Mouse (Mus musculus) kidney, adult 10 weeks (tissue): ENCODE measurements around the gene Dnm1. TPM values are rescaled to one million over a fixed set of nuclear protein-coding genes. Genes with fewer than 3 reads are reported as not detected.

Source experiments
- polyA plus RNA-seq: library from polyadenylated mRNA; stranded (reverse); fragments of 350-450 nt; fragmentation: Illumina TruSeq; extraction: RNeasy Lipid Tissue Mini Kit (QIAGEN cat#74804); gene quantifications from one replicate; pipeline ENCODE4 v1.2.3, GENCODE M21; 2014; ENCODE audit warnings: low read depth, low replicate concordance

The Dnm1 gene
- 0.40 TPM for polyA plus RNA-seq

DNA sequence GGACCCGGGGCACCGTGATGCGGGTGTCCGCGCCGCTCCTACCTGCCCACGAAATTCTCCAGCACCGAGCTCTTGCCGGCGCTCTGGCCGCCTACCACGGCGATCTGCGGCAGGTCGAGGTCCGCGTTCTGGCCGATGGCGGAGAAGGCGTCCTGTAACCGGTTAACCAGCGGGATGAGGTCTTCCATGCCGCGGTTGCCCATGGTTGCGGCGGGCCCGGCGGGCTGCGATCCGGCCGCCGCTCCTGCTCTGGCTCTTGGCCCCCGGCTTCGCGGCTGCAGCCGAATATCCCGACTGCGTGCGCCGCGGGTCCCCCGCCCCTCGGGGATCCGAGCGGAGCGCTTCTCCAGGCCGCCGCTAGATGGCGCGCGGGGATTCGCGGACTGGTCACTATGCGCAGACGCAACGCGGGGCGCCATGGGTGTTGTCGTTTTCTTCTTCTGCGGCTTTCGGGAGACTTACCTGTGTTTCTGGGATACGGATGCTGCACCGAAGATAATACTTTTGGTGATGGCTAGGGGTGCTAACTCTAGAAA, at the start of gene Dnm1:
Dnm1 (minus strand) TSS at position 332 of the 536 bp plus-strand sequence.

DNA sequence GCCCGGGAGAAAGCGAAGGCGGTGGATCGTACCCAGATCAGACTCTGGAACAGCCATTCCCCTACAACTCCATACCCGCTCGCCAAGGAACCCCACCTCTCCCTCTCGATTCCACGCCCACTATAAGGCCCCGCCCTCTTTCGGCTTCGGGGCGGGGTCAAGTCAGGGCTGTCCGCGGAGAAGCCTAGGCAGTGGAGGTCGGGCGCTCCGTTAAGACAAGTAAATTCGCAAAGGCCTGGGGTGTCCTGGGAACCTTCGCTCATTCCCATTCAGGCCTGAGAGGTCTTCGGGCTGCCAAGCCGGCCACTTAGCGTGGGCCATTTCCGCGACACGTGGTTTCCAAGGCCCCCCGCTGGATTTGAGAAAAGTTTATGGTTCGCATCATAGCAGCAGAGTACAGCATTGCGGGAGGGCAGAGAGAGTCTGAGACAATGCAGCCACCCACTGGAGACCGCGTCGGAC, 42.4 kb upstream of the Dnm1 start, which contains the start of gene Ptges2:
Ptges2 (plus strand) TSS at position 413 of the 462 bp plus-strand sequence.

DNA sequence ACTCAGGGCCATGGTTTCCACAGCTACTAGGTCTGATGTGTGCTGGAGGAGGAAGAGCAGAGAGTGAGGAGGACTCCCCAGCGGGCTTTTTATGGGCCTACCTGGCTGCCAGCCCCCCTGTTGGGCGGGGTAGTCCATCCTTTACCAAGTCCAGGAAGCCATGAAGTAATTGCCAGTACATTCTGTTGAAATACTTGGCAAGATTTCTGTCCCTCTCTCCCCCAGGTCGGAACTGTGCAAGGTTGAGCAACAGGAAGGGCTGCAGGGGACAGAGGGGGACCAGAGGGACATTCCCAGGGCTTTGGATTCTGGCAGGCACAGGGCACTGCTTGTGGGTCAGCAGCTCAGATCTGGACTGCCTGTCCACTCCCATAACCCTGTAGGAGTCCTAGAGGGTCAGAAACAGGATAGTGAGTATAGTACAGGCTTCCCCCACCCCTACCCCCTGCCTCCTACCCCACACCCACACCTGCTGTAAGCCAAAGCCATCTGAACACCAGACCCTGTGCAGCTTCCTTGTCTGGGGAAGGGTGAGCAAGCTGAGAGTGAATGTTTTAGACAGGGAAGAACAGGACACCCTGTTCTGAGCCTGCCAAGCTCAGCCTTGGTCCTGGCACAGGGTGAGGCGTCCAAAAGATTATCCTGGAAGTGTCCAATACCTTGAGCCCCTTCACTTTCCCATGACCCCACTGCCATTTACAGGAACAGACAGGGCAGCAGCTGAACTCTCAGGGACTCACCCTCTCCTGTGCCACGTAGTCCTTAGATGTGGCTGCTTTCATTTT, 34.8 kb upstream of the Dnm1 start, which contains the start of gene Lcn2:
Lcn2 (minus strand) TSS at position 547 of the 785 bp plus-strand sequence.

DNA sequence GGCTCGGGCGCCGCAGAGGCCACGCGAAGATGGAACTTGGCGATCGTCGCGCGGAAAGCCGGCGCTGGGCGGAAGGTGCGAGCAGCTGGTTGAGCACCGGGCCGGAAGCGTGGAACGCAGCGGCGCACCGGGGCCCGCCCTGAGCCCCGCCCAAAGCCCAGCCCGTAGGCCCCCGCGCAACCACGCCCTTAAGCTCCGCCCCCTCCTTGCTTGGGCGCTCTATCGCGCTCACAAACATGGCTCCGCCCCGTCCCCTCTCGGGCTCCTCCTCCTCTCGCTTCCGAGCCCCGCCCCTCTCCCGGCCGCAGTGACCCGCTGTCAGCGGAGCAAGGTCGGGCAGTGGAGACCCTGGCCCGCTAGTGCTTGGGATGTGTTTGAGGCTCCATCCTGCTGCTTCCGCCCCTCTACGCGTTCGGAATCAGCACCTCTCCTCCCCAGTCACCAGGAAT, 28.7 kb upstream of the Dnm1 start, which contains the start of gene 1110008P14Rik:
1110008P14Rik (minus strand) TSS at position 164 of the 449 bp plus-strand sequence.

DNA sequence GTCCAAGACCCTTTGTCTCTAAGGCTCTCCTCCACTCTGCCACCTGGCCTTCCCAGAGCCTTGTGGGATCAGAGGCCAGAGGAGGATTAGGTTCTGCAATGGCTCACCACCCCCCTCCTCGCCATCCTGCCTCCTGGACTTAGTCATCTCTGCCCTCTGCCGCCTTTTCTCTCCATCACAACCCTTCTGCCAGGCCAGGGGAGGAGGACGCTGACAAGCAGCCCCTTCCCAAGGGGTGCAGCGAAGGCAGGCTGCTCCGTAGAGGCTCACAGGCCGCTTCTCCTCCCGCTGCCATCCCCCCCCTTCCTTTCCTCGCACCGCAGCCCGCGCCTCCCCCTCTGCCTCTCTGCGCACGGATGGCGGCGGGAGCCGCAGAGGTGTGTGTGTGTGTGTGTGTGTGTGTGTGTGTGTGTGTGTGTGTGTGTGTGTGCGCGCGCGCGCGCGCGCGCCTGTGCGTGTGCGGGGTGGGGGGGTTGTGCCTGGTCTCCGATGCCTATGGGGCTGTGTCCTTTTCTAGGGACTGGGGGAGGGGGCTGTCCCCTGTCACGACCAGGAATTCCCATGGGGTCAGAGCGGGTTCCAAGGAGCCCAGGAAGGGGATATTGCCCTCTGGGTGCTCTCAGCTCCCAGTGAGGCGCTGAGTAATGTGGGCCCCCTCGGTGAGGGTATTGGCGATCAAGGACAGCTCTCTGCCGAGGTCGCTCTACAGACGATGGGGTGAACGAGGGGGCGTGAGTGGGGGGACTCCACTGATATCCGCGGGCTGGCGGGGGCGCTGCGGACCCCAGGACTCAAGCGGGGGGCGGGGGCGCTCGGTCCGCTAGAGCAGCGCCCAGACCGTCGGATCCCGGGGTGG, 759 bp downstream of the Dnm1 start, which contains the start of gene Ciz1:
Ciz1 (plus strand) TSS at position 177 of the 856 bp plus-strand sequence.

DNA sequence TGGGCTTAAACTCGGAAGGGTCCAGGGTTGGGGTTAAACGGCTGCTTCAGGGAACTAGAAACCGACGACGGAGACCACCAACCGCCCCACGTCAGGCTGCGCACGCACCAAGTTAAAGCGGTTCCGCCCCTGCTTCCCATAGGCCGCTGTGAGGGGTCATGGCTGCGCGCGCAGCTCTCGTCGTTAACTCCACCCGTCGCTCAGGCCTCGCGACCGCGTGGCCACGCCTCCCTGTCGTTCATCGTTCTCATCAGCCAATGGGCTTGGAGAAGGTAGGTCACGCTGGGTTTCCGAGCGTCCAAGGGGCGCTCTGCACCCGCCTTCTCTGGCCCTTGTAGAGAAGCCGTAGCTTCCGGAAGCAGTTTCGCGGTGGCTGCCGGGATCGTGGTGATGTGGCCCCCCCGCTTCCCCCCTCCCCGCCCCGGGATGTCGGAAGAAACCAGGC, 65.2 kb downstream of the Dnm1 start, which contains the start of gene Swi5:
Swi5 (minus strand) TSS at position 153 of the 445 bp plus-strand sequence.

DNA sequence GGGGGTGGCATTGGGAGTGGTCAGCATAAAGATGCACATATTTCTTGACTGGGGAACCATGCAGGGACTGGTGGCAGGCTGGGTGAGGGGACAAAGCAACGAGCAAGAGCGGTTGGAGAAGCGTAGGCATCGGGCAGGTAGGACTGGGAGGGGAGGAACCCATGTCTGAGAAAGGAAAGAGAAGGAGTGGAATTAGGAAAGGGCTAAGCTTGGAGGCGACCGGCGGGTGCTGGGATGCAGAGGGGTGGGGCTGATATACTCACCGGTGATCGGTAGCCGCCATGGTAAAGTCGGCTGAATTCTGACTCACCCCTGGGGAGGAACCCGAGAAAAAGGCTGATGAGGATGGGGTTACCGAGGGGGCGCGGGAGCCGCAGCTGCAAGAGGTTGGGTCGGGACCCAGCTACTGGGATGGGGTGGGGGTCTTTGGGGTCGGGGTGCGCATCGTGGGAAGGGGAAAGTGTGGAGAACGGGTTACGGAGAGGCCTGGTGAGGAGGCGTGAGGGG, 65.8 kb downstream of the Dnm1 start, which contains the start of gene Golga2:
Golga2 (plus strand) TSS at position 51 of the 507 bp plus-strand sequence.

DNA sequence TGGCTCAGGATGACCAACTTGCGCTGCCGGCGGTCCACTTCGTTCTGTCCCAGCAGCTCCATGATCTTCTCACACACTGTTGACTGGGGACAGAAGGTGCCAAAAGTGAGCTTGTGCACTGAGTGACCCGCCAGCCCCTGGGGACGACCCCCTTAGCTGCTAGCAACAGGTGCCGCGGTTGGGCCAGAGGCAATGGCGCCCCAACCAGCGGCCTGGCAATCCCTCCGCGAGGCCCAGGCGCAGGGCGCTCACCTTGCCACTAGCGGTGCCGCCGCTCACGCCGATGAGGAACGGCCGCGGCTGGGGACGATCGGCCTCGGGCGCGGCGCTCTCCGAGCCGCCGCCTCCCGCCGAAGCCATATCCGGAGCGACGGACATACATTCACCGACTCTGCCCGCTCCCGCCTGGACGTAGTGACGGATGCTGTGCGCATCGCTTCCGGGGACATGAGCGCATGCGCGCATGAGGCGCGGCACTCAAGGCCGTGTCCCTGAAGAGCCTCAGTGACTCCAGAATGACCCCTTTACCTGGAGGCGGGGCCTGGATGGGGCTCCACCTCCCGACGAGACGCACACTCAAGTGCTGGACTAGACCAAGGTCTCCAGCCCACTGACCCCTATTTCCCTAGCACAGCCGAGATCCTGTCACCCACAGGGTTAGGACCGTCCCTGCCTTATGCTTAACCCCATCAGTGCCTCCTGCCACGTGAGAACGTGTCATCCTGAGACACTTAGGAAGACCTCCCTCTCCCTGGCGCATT, 93.3 kb downstream of the Dnm1 start, which contains the start of gene Uck1:
Uck1 (minus strand) TSS at position 503 of the 761 bp plus-strand sequence.

Other genes starting within 250 kb of the Dnm1 start
- gene Prrc2b, start 202.3 kb downstream of the Dnm1 start, polyA plus RNA-seq: 21.5 TPM
- gene Pomt1, start 116.7 kb downstream of the Dnm1 start, polyA plus RNA-seq: 8.6 TPM
- 17.3 TPM for gene Uck1, start 93.2 kb downstream of the Dnm1 start, polyA plus RNA-seq
- gene Golga2, start 66.0 kb downstream of the Dnm1 start, polyA plus RNA-seq: 11.1 TPM
- 354 TPM for gene Swi5, start 65.3 kb downstream of the Dnm1 start, polyA plus RNA-seq
- 4.2 TPM for gene Ciz1, start 1.0 kb downstream of the Dnm1 start, polyA plus RNA-seq
- 1.6 TPM for gene 1110008P14Rik, start 28.6 kb upstream of the Dnm1 start, polyA plus RNA-seq
- gene Lcn2, start 34.9 kb upstream of the Dnm1 start, polyA plus RNA-seq: 2.1 TPM
- 1.8 TPM for gene Ptges2, start 42.6 kb upstream of the Dnm1 start, polyA plus RNA-seq
- gene Naif1, start 97.1 kb upstream of the Dnm1 start, polyA plus RNA-seq: 0.85 TPM
- 16.5 TPM for gene Slc25a25, start 98.1 kb upstream of the Dnm1 start, polyA plus RNA-seq
- 8.8 TPM for gene Fam102a, start 182.0 kb upstream of the Dnm1 start, polyA plus RNA-seq
- 1.7 TPM for gene Dpm2, start 217.5 kb upstream of the Dnm1 start, polyA plus RNA-seq
- gene Pip5kl1, start 221.5 kb upstream of the Dnm1 start, polyA plus RNA-seq: not detected
- gene 9430097D07Rik, start 222.3 kb upstream of the Dnm1 start, polyA plus RNA-seq: not detected
- 0.49 TPM for gene St6galnac4, start 233.8 kb upstream of the Dnm1 start, polyA plus RNA-seq
- 1.4 TPM for gene St6galnac6, start 246.4 kb upstream of the Dnm1 start, polyA plus RNA-seq